Mouse (Mus musculus): ENCODE measurements around the gene Dhx8.

Dhx8 gene

DNA sequence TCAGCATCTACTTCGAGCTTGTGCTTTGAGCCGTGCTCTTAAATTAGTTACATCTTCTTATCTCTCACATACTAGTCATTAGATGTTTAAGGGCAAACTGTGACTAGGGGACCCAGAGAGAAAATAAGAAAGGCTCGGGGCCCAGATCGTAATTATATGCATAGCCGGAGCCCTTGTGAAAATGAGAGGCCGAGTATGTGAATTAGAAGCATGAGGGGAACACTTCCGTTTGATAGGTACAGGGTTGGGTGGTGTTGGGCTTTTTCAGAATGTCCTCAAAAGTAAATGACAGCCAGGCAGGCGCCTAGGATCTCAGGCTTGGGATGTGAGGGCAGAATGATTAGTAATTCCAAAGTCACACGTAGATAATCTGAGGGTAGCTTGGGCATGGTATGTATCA, 877 bp downstream of the Dhx8 start:
- peak; percentile 11 for DNase-seq (ENCODE audit: low read depth, low spot score)

DNA sequence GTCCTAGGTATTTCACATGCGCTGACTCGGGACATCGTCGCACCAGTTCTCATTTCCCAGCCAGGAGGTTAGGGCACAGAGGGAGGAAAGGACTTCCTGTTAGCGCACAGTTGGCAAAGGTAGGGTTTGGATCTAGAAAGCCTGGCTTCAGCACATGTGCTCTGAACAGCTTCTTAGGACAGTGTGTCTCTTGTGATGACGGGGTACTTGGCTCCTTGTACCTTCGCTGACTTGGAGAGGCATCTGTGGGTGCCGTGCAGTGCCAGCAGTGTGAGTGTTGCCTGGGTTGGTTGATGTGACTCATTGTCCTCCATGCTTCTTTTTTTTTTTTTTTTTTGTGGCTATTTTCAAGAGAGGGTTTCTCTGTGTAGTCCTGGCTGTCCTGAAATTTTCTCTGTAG, 23.9 kb downstream of the Dhx8 start:
- DNase-seq (ENCODE audit: low read depth, low spot score): peak; percentile 64

DNA sequence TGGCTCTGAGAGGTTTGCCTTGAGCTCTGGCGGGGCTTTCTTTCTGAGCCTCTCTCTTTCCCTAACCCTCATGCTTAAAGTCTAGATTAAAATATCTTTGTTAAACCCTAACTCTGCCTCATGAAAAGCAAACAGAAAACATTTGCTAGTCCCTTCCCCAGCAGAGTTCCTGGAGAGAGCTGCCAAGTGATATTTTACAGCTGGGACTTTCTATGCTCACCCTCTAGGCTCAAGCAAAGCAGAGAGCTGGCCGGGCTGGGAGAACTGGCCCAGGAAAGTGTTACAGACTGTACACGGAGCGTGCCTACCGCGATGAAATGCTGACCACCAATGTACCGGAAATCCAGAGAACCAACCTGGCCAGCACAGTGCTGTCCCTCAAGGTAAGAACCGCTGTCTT, 24.6 kb downstream of the Dhx8 start:
- DNase-seq (ENCODE audit: low read depth, low spot score): no peak

DNA sequence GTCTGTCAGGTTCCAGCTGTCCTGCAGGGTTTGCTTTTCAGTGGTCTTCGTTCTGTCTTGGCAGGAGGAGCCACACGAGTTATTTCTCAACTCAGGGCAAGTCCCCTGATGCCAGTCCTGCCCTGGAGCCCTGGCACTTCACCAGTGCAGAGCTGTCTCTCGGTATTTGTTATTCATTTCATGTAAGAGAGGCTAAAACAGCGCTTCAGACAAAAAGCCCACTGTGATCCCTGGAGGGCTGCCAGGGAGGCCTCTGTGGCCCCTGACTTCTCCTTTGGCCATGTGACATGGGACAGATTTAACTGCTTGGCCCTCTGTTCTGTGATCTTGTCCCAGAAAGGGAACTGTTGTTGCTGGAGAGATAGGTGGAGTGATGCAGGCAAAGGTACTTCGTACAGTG, 25.7 kb downstream of the Dhx8 start:
- DNase-seq (ENCODE audit: low read depth, low spot score): no peak

DNA sequence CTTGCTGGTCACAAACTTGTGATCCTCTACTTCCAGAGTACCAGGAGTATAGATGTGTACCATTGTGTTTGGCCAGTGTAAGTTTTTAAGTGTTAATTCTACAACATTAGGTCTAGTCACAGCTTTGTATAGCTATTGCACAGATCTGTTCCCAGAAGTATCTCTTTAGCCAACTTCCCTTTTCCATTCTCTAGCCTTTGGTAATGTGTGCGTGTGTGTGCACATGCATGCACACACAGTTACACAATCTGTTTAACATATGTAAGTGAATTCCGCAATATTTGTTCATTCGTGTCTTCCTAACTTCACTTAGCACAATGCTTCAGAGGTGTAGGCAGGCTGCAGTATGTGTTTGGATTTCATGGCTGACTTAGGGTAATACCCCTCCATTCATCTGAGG, 26.8 kb downstream of the Dhx8 start:
- no peak for DNase-seq (ENCODE audit: low read depth, low spot score)

DNA sequence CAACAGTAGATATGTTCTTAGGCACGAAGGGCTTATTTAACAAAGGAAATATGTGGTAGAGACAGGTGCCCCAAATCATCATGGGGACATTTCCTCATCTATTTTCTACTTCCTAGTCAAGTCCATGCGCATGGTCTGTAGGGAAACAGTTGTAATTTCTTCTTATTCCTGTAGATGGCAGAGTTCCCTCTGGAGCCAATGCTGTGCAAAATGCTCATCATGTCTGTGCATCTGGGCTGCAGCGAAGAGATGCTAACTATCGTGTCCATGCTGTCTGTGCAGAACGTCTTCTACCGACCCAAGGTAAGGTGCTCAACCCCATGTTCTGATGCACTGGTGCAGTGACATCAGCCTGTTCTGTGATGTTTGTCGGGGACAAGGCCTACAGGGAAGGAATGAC, 31.0 kb downstream of the Dhx8 start:
- peak; percentile 87 for DNase-seq (ENCODE audit: low read depth, low spot score)

DNA sequence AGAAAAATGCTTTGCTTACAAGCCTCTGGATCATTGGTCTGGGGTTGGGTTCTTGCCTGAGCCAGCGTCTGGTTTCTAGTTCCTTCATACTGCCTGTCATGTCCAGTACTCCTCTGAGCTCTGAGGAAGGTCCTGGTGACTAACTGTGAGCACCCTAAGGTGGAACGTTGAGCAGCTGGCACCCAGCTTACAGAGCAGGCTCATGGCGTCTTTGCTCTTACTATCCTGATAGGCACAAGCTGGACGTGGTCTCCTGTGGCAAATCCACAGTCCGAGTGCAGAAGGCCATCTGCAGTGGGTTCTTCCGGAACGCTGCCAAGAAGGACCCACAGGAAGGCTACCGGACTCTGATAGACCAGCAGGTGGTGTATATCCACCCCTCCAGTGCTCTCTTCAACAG, 31.8 kb downstream of the Dhx8 start:
- DNase-seq (ENCODE audit: low read depth, low spot score): no peak

DNA sequence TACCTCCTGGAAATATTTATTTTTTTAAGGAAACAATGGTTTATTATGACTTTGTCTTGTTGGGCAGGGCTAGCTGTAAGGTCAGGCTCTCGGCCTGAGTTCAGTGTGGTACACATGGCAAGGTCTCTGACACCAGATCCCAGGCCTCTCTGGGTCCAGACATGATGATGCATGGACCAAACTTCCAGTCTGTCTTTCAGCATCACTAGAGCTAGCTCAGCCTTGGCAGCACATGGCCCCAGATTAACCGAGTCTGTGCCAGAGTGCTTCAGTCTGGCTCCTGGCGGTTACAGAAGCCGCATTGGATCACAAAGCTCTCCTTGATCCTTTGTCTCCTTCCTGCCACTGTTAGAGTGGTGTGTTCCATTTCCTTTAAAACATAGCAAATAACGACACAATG, 34.6 kb downstream of the Dhx8 start:
- no peak for DNase-seq (ENCODE audit: low read depth, low spot score)

DNA sequence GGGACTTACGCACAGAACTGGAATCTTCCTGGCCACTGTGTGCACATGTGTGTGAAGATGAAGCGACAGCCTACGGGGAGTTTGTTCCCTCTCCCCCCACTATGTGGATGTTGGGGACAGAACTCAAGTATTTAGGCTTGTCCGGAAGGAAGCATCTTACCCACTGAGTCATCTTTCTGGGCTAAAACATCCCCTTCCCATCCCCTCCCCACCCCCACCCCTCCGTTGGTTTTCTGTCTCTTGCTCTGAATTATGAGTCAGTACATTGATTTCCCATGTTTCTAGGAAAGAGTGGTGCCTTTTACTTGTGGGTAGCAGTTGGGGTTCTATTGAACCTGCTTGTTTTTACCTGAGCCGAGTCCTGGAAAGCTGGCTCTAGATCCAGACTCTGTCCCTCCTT, 36.0 kb downstream of the Dhx8 start:
- DNase-seq (ENCODE audit: low read depth, low spot score): peak; percentile 40

DNA sequence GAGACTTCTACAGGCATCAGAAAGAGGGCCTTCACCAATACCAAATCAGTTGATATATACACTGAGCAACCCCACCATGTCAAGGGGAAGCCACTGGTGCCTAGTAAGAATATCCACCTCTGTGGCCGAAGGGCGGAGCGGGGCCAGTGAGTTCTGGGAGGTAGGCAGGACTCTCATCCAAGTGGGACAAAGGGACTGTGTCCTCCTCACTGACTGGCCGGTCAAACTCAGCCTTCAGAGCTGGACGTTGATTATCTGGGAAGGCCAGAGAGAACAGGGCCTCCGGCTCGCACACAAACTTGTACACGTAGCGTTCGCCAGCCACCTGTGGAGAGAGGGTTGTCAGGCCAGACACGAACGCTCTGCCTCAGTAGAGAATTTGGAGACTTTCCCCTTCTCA, 37.5 kb downstream of the Dhx8 start:
- DNase-seq (ENCODE audit: low read depth, low spot score): no peak

DNA sequence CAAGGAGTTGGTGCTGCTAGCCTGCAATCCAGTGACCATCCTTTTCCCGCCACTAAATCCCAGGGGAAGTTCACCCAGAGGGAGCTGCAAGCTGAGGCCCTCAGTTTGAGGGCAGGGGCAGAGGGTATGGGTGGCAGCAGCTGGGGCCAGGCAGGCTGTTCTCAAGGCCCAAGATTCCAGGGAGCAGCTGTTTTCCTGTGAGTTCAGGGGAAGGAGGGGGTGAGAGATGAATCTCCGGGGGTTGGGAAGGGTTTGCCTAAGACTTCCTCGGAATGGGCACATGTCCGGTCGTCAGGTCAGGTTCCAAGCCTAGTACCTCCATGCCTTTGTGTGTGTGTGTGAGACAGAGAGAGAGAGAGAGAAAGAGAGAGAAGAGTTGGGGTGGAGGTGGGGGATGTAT, 39.3 kb downstream of the Dhx8 start:
- peak; percentile 44 for DNase-seq (ENCODE audit: low read depth, low spot score)

DNA sequence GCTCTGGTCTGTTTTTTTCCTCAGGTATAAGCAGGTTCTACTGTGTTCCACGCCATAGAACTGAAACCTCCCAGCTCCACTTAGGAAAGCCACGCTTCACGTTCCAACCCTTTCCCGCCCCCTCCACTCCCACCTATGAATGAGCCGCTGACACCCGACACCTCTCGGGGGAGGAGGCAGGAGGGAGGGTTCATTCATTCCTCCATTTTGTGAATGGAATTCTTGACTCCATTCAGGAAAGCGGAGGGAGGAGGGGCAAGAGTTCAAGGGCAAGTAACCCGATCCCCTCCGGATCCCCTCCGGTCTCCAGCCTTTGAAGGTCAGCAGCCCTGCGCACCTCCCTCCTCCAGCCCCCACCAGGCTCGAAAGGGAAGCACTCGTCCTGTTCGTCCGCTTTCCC, 39.7 kb downstream of the Dhx8 start:
- DNase-seq (ENCODE audit: low read depth, low spot score): peak; percentile 83

DNA sequence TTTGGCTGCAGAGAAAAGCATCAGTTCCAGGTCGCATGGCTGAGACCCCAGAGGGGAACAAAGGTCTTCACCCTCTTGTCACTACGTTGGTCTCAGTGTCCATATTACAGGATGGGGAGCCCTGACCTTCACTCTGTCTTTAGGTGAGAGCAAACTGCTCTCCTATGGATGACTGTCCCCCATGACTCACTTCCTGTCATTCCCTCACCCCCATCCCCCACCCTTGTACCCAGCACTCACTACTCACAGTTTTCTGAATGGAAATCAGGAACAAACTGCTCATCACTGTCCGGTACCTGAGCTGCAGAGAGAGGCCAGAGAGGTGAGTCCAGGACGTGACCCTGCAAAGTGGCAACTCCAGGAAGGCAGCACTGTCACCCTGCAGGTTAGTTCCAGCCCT, 44.1 kb downstream of the Dhx8 start:
- DNase-seq (ENCODE audit: low read depth, low spot score): peak; percentile 64

DNA sequence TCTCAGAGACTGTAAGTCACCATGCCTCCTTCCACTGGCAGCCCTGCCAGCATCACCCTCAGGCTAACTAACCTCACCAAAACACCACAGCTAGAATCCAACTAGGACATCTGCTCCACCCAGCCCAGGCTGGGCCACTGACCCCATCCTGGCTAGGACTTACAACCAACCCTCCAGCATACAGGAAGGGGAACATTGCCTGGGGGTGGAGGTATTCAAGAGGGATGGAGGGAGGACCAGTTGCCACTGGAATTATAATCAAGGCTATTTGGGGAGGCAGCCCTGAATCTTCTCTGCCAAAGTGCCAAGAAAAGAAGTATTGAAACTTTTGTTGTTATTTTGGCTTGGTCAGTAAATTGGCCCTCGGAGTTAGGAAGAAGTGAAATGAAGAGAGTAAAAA, 50.4 kb downstream of the Dhx8 start:
- peak; percentile 38 for DNase-seq (ENCODE audit: low read depth, low spot score)

DNA sequence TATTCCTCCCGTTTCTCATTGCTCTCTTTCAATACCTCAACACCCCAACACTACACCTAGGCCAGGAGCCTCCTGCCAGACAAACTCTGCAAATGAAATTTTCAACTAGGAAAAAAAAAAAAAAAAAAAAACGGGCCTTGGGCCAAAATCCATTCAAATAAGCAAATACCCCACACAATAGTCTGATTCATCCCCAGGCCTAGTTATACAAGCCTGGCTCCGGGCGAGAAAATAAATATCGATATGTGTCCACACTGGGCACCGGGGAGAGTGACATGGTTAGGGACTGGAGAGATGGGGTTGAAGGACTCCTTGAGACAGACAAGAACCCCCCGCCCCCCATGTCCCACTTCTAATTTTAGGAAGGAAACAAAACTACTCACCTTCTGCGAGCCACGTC, 50.9 kb downstream of the Dhx8 start:
- peak; percentile 64 for DNase-seq (ENCODE audit: low read depth, low spot score)

DNA sequence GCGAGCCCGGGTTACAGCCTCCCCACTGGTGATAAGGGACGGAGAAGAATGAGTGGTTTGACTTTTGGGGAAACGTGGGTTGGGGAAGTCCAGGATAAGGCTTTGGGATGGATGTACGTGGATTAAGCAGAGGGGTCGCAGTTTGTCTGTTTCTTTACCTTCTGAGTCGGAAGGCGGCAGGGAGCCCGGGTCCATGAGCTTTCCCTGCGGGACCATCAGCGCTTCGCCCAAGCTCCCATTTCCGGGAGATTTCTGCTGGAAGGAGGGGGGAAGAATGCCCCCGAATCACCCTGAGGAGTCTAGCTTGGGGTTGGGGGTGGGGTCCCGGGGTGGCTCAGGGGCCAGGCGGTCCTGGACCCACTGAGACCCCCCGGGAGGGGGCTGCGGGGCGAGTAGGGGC, 51.4 kb downstream of the Dhx8 start:
- DNase-seq (ENCODE audit: low read depth, low spot score): peak; percentile 37

DNA sequence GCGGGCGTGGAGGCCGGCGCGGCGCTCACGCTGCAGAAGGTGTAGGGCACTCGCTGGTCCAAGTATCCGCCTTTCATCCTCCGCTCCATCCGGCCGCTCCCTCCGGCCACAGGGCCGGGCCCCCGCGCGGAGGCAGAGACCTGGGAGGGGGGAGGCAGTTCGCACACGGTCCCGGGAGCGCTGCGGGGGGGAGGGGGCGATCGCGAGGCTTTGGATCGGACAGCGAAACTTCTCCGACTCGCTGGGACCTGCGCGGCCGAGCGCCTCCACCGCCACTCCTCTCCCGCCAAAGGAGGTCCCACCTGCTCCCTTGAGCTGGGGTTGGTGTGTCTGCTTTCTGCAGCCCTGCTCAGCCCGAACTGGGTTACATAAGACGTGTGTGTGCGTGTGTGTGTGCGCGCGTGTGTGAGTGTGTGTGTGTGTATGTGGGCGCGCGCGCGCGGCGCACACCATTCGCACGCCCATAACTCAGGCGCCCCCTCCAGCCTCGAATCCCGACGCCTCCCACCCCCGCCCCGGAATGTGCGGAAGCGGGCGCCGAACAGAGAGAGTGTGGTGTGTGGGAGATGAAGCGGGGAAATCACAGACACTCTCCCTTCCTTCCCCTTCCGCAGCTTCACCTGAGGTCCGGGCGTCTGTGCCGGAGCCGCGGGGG, 51.9 kb downstream of the Dhx8 start:
- peak; percentile 59 for DNase-seq (ENCODE audit: low read depth, low spot score)

DNA sequence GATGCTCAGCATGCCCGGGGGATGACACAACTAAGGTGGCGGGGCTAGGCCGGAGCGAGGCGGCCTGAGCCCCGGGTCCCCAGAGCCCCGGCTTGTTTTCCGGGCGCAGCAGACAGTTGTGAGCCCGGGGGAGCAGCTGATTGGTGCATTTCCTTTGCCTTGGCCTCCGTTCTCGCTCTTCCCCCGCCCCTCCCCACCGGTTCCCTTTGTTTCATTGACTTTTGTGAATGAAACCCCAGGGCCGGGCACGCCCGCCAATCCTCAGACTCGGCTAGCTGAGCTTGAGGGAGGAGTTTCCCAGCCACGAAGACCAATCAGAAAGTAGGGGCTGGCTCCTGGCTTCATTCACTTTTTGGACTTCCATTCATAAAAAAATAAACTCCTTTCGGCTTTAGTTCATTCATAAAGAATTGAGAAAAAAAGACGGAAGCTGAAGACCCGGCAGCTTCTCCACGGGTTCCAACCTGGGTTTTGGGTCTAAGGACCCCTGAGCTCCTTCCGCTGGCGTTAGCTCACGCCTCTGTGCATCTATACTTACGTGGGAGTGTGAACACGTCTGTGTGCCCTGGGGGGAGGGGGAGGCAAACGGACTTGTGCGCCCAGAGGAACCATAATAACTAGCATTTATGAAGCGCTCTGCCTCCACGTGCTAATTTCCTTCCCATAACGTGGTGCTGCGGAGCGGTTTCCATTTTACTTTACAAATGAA, 52.6 kb downstream of the Dhx8 start, which contains the start of gene Etv4:
Gene Etv4 (minus strand): TSS at position 229 of the 709 bp plus-strand sequence.
- DNase-seq (ENCODE audit: low read depth, low spot score): peak; percentile 98

DNA sequence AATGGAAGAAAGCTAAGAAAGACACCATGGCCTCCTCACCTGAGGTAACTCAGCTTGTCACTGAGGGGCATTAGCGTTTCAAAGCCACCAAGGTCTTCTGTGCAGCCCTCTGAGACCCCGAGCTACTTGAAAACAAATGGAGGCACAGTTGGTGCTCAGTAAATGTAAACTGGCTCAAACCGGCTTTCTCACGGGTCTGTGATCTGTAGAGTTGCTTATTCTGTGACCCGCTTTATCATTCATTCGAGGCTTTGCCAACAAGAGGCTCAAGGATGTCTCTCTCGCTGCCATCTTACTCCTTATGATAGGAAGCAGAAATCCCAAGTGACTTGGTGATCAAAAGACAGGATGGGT, 53.1 kb downstream of the Dhx8 start:
- no peak for DNase-seq (ENCODE audit: low read depth, low spot score)

DNA sequence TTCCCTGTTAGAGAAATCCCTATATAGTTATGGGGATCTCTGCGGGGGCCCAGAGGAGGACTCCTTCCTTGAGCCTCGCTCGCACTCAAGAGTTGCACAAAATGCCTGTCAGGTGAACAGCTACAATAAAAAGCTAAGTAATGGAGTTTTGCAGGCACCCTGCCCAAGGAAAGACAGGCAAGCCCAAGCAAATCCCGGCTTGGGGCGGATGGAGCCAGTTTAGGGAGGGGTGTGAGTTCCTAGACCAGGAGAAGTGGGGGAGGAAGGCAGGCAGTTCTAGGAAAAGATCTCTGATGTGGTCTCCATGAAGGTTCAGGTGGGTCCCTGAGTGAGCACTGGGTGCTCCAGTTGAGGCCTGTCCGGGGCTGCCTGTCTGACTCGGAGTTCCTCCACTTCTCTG, 53.9 kb downstream of the Dhx8 start:
- DNase-seq (ENCODE audit: low read depth, low spot score): no peak

DNA sequence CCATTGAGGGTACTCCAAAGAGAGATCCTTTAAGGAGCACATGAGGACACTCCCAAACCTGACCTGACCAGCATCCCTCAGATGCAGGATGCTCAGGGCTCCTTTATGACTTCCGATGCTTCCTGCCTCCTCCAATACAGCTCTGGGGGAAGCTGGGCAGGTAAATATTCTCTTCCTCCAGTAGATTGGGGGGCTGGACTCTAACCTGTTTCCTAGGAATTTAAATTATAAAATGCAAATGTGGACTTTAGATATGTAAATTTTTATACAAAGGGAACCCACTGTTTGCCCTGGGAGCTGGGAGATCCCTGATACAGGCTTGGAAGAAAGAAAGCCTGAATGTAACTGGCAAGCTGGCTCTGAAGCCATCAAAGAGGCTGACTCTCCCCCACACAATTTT, 54.7 kb downstream of the Dhx8 start:
- DNase-seq (ENCODE audit: low read depth, low spot score): no peak

DNA sequence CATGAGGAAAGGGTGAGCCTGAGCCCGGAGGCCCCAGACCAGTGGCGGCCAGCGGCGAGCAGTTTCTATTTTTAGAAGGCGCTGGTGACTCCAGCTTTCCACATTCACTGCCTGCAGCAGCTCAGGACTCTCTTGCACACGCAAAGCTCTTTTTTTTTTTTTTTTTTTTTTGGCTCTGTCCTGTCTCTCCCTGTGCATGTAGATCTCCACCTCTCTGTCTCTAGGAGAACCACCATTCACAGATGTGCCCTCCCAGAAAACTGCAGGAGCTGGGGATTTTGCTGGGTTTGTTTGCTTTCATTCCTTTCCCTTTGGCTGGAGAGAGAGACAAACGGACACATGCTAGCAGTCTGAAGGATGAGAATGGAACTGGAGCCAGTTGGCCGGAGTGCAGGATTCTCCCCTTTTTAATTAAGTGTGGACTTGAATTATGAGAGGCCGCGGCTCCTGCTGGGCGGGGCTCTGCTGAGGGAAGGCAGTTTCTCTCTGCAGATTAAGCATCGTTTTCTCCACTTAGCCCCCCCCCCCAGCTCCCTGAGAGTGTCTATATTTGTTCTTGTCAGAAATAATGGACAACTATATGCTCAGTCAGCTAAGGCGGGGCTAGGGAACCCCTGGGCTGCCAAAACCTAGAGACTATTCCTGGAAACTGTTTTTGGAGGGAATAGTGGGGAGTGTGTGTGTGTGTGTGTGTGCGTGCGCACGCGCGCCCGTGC, 58.2 kb downstream of the Dhx8 start:
- peak; percentile 79 for DNase-seq (ENCODE audit: low read depth, low spot score)

DNA sequence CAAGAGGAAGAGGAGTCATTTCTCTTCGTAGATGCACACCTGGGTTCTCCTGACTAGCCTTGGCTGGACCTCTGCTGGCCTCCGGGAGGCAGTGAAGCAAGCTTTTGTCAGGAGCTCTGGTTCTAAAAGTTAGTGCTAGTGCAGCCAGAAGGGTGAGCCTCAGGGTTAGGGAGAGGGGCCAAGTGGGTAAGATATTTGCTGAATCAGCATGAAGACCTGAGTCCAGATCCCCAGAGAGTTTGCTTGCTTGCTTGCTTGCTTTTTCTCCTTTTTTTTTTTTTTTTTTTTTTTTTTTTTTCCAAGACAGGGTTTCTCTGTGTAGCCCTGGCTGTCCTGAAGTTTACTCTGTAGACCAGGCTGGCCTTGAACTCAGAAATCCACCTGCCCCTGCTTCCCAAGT, 64.6 kb downstream of the Dhx8 start:
- DNase-seq (ENCODE audit: low read depth, low spot score): no peak
